Comparison of ENCODE assay signal across 9 mouse cellular contexts in the genomic region with DNA sequence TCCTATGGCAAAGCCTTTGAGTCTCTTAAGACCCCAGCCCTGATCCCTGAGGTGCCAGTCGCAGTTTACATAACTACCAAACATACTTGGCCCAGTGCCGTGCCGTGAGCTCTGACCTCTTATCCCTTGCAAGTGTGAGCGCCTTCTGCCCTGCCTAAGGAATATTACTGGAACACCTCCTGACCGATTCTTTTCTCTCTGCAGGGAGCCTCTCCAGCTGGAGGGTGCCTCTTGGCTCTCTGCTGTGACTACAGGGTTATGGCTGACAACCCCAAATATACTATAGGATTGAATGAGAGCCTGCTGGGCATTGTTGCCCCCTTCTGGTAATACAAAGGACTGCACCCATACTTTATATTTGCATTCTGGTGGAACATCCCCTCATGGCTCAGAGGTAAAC. TPM values are rescaled to one million over a fixed set of nuclear protein-coding genes. Genes with fewer than 3 reads are reported as not detected.
DNase-seq lines count a peak whose midpoint lies in the region; ATAC-seq and TF ChIP-seq lines count a peak whose summit lies in the region.
"Had no signal": no experiment of that assay in that cellular context is flagged by ENCODE, and none has a peak within 500 bp of the region (broad histone marks: within the 10 kb centered on the region; RNA-seq: fewer than 3 reads in every experiment).

No protein-coding gene starts in this region.

- DNase-seq in lung, adult 2 months = peak; percentile 34
- no peak for DNase-seq in lung, adult 18-20 months
- DNase-seq in brain, adult 2 months (ENCODE audit: low read depth, low spot score) = peak; percentile 55
- DNase-seq in forebrain, embryonic 14.5 days (ENCODE audit: low spot score) = peak; percentile 62
- peak; percentile 52 for DNase-seq in kidney, postnatal 14 days
- DNase-seq in midbrain, embryonic 14.5 days = peak; percentile 79
- DNase-seq in layer of hippocampus, adult 9-11 months = no peak
- no peak for DNase-seq in layer of hippocampus, adult 9-10 months (ENCODE audit: low spot score)

- no peak for TF ChIP-seq POLR2A in lung, adult 2 months (IDR thresholded peaks at IDR 0.05; ENCODE audit: borderline replicate concordance, extremely low read depth, low read depth, low read length)

- H3K4me1 ChIP-seq in lung, adult 2 months (ENCODE audit: control insufficient read depth, insufficient read depth, low read length) = no peaks in the 10 kb centered on the region
- no peaks in the 10 kb centered on the region for H3K4me1 ChIP-seq in forebrain, embryonic 14.5 days (ENCODE audit: control insufficient read depth, insufficient read depth, low read length)
- no peaks in the 10 kb centered on the region for H3K4me1 ChIP-seq in midbrain, embryonic 14.5 days (ENCODE audit: control insufficient read depth, insufficient read depth, low read length)

- H3K4me3 ChIP-seq in lung, adult 2 months (replicated peaks; ENCODE audit: extremely low read depth, low read depth, low read length) = no peak overlapping the region
- no peak overlapping the region for H3K4me3 ChIP-seq in forebrain, embryonic 14.5 days (ENCODE audit: low read depth, low read length)
- no peak overlapping the region for H3K4me3 ChIP-seq in midbrain, embryonic 14.5 days (replicated peaks; ENCODE audit: low read depth, low read length)
- H3K4me3 ChIP-seq: erythroblast, embryonic 14.5 days had no signal

- ATAC-seq in forebrain, embryonic 14.5 days = 0 out of 2 replicates have a peak, but pooled peaks have one; percentile 23
- ATAC-seq in midbrain, embryonic 14.5 days (ENCODE audit: low FRiP score, low TSS enrichment) = no peak; the same call in 1 of the 2 replicates

- no peak overlapping the region for H3K4me2 ChIP-seq in forebrain, embryonic 14.5 days (ENCODE audit: low read length)
- no peak overlapping the region for H3K4me2 ChIP-seq in midbrain, embryonic 14.5 days (ENCODE audit: low read length)

- TF ChIP-seq CTCF in lung, adult 2 months (IDR thresholded peaks at IDR 0.05; ENCODE audit: insufficient read depth, low read length) = peak; percentile 20; the same call in 1 of the 2 replicates

- H3K36me3 ChIP-seq in forebrain, embryonic 14.5 days (ENCODE audit: control insufficient read depth, insufficient read depth, low read length) = peaks cover 61% of the 10 kb centered on the region
- H3K36me3 ChIP-seq in midbrain, embryonic 14.5 days (ENCODE audit: control insufficient read depth, insufficient read depth, low read length) = peaks cover 59% of the 10 kb centered on the region

- H3K9me3 ChIP-seq in forebrain, embryonic 14.5 days (replicated peaks; ENCODE audit: control insufficient read depth, low read length) = no peaks in the 10 kb centered on the region
- H3K9me3 ChIP-seq in midbrain, embryonic 14.5 days (ENCODE audit: control insufficient read depth, low read length) = no peaks in the 10 kb centered on the region

- no peak overlapping the region for H3K9ac ChIP-seq in forebrain, embryonic 14.5 days (ENCODE audit: low read length)
- no peak overlapping the region for H3K9ac ChIP-seq in midbrain, embryonic 14.5 days (replicated peaks; ENCODE audit: low read length)

- H3K27me3 ChIP-seq in forebrain, embryonic 14.5 days (replicated peaks; ENCODE audit: control insufficient read depth, insufficient read depth, low read length) = no peaks in the 10 kb centered on the region
- no peaks in the 10 kb centered on the region for H3K27me3 ChIP-seq in midbrain, embryonic 14.5 days (ENCODE audit: control insufficient read depth, insufficient read depth, low read length)

- WGBS in lung, adult 2 months = 68% methylated on average over 5 of the region's 5 CpGs
- WGBS in forebrain, embryonic 14.5 days = 74% methylated on average over 5 of the region's 5 CpGs
- WGBS in midbrain, embryonic 14.5 days = 72% methylated on average over 5 of the region's 5 CpGs

- no peak overlapping the region for H3K27ac ChIP-seq in forebrain, embryonic 14.5 days (ENCODE audit: low read depth, low read length)
- no peak overlapping the region for H3K27ac ChIP-seq in midbrain, embryonic 14.5 days (replicated peaks; ENCODE audit: low read depth, low read length)

RNA-seq across cellular contexts. Expression of a gene that starts 5.9 kb away (rescaled TPM):
- polyA plus RNA-seq in lung, adult 2 months (2012; rRNA removed) = 7.7 and 22.4 TPM in 2 replicates
- polyA plus RNA-seq in forebrain, embryonic 14.5 days (2014; fragmentation: Nextera tagmentation; extraction: Ambion mirVana) = 2.3 and 3.5 TPM in 2 replicates
- 4.2 and 6.1 TPM in 2 replicates for polyA plus RNA-seq in midbrain, embryonic 14.5 days (2014; fragmentation: Nextera tagmentation; extraction: Ambion mirVana)

RNA-seq across cellular contexts. Expression of a gene that starts 10.6 kb away (rescaled TPM):
- polyA plus RNA-seq in lung, adult 2 months (2012; rRNA removed) = 70.0 and 78.3 TPM in 2 replicates
- 31.5 and 31.8 TPM in 2 replicates for polyA plus RNA-seq in forebrain, embryonic 14.5 days (2014; fragmentation: Nextera tagmentation; extraction: Ambion mirVana)
- polyA plus RNA-seq in midbrain, embryonic 14.5 days (2014; fragmentation: Nextera tagmentation; extraction: Ambion mirVana) = 26.9 and 27.7 TPM in 2 replicates

RNA-seq across cellular contexts. Expression of a gene that starts 22.7 kb away (rescaled TPM):
- polyA plus RNA-seq in lung, adult 2 months (2012; rRNA removed) = 83.2 and 101 TPM in 2 replicates
- 304 and 325 TPM in 2 replicates for polyA plus RNA-seq in forebrain, embryonic 14.5 days (2014; fragmentation: Nextera tagmentation; extraction: Ambion mirVana)
- polyA plus RNA-seq in midbrain, embryonic 14.5 days (2014; fragmentation: Nextera tagmentation; extraction: Ambion mirVana) = 331 and 345 TPM in 2 replicates

RNA-seq across cellular contexts. Expression of a gene that starts 33.1 kb away (rescaled TPM):
- 85.9 and 90.1 TPM in 2 replicates for polyA plus RNA-seq in lung, adult 2 months (2012; rRNA removed)
- polyA plus RNA-seq in forebrain, embryonic 14.5 days (2014; fragmentation: Nextera tagmentation; extraction: Ambion mirVana) = 8.3 and 16.9 TPM in 2 replicates
- 22.7 and 22.8 TPM in 2 replicates for polyA plus RNA-seq in midbrain, embryonic 14.5 days (2014; fragmentation: Nextera tagmentation; extraction: Ambion mirVana)

RNA-seq across cellular contexts. Expression of a gene that starts 33.2 kb away (rescaled TPM):
- 39.5 and 46.2 TPM in 2 replicates for polyA plus RNA-seq in lung, adult 2 months (2012; rRNA removed)
- polyA plus RNA-seq in forebrain, embryonic 14.5 days (2014; fragmentation: Nextera tagmentation; extraction: Ambion mirVana) = 54.7 and 56.5 TPM in 2 replicates
- 60.5 and 62.7 TPM in 2 replicates for polyA plus RNA-seq in midbrain, embryonic 14.5 days (2014; fragmentation: Nextera tagmentation; extraction: Ambion mirVana)

Comparison
In these comparisons a context has a peak if more than half of its experiments do, and no peak if none do; other contexts are left out.
1. DNase-seq: peak in lung, adult 2 months (single experiment), brain, adult 2 months (single experiment), forebrain, embryonic 14.5 days (single experiment), kidney, postnatal 14 days (single experiment) and midbrain, embryonic 14.5 days (single experiment); none in lung, adult 18-20 months (0 of 2), layer of hippocampus, adult 9-11 months (single experiment) and layer of hippocampus, adult 9-10 months (single experiment).